Mouse (Mus musculus) MEL (cell line): ENCODE data around the gene Plk4. TPM values are rescaled to one million over a fixed set of nuclear protein-coding genes. Genes with fewer than 3 reads are reported as not detected.
"Not testable (repeated sequence)": the region's sequence is repeated elsewhere in the genome, so short reads cannot be mapped to it uniquely, and the experiment has no call there.

Experiments
- DNase-seq: peaks from one replicate; pipeline ENCODE4 v3.0.0; 2011; ENCODE audit warnings: low read depth, low spot score
- H3K27ac ChIP-seq: 2 replicates; pipeline ENCODE4 v1.5.1; 2012; ENCODE audit warnings: low read depth, mild to moderate bottlenecking, control low read depth, low read length, moderate library complexity; ENCODE audit not compliant: control insufficient read depth
- H3K27me3 ChIP-seq, 2 experiments: fragments of 150-350 bp in 1 of 2; sonication (generic) in 1 of 2; 2 replicates each; pipeline ENCODE4 v1.6.1; 2012; ENCODE audit warnings: low read length in 2 of 2, mild to moderate bottlenecking in 2 of 2, improper control_type of control experiment in 1 of 2, moderate library complexity in 1 of 2; ENCODE audit not compliant: insufficient read depth in 2 of 2, control insufficient read depth in 1 of 2
- H3K36me3 ChIP-seq, 2 experiments: 2 replicates each; pipeline ENCODE4 v1.6.1; 2012 to 2014; ENCODE audit warnings: low read length in 2 of 2, improper control_type of control experiment in 1 of 2, inconsistent platforms in 1 of 2, mild to moderate bottlenecking in 1 of 2; ENCODE audit not compliant: insufficient read depth in 2 of 2, control insufficient read depth in 1 of 2
- H3K4me1 ChIP-seq, 2 experiments: fragments of 150-350 bp in 1 of 2; sonication (generic) in 1 of 2; 2 replicates each; pipeline ENCODE4 v1.6.1; 2012; ENCODE audit warnings: low read length in 2 of 2, improper control_type of control experiment in 1 of 2, mild to moderate bottlenecking in 1 of 2; ENCODE audit not compliant: insufficient read depth in 2 of 2, control insufficient read depth in 1 of 2
- H3K4me3 ChIP-seq, 2 experiments: fragments of 150-350 bp in 1 of 2; sonication (generic) in 1 of 2; 2 replicates each; pipeline ENCODE4 v1.5.1; 2012; ENCODE audit warnings: low read depth in 2 of 2, low read length in 2 of 2, mild to moderate bottlenecking in 2 of 2, moderate library complexity in 2 of 2, control low read depth in 1 of 2, improper control_type of control experiment in 1 of 2; ENCODE audit not compliant: control insufficient read depth in 1 of 2, insufficient read depth in 1 of 2
- H3K79me2 ChIP-seq: 2 replicates; pipeline ENCODE4 v1.6.1; 2012; ENCODE audit warnings: mild to moderate bottlenecking, low read length, moderate library complexity; ENCODE audit not compliant: control insufficient read depth, poor library complexity, insufficient read depth
- H3K9ac ChIP-seq: 2 replicates; pipeline ENCODE4 v1.6.1; 2012; ENCODE audit warnings: low read depth, mild to moderate bottlenecking, control low read depth, low read length, moderate library complexity; ENCODE audit not compliant: control insufficient read depth, poor library complexity, severe bottlenecking
- H3K9me3 ChIP-seq: fragments of 150-350 bp; sonication (generic); replicated peaks from 2 replicates; pipeline ENCODE4 v1.6.1; 2012; ENCODE audit warnings: mild to moderate bottlenecking, low read length, improper control_type of control experiment, moderate library complexity; ENCODE audit not compliant: insufficient read depth
- CTCF ChIP-seq, 3 experiments: IDR thresholded peaks in 2 of 3; conservative IDR thresholded peaks in 1 of 3; 2 replicates each; pipeline ENCODE4 v1.5.1; 2011 to 2012; ENCODE audit warnings: low read length in 3 of 3, low read depth in 2 of 3, mild to moderate bottlenecking in 2 of 3, improper control_type of control experiment in 1 of 3, inconsistent platforms in 1 of 3, mixed read lengths in 1 of 3, moderate library complexity in 1 of 3; ENCODE audit not compliant: control insufficient read depth in 1 of 3, insufficient read depth in 1 of 3, poor library complexity in 1 of 3, severe bottlenecking in 1 of 3
- ETS1 ChIP-seq: IDR thresholded peaks from 2 replicates; pipeline ENCODE4 v1.6.1; 2012; ENCODE audit warnings: low read depth, mild to moderate bottlenecking, inconsistent platforms, low read length, improper control_type of control experiment, moderate library complexity
- RAD21 ChIP-seq: IDR thresholded peaks from 2 replicates; pipeline ENCODE4 v1.6.1; 2011; ENCODE audit warnings: mild to moderate bottlenecking, low read depth, low read length, improper control_type of control experiment
- polyA plus RNA-seq, 2 experiments: library from polyadenylated mRNA; stranded (reverse) in 1 of 2; unstranded in 1 of 2; fragments of >175 nt in 1 of 2; fragments of >200 nt in 1 of 2; gene quantifications; 2 replicates each; pipeline versions ENCODE4 v1.2.1 to v1.2.4; 2012; ENCODE audit warnings: low replicate concordance in 2 of 2, low read depth in 1 of 2; ENCODE audit not compliant: insufficient read length in 2 of 2, insufficient read depth in 1 of 2, missing spikeins in 1 of 2
- total RNA-seq: library from RNA; depleted of rRNA; stranded (reverse); fragments of 300-350 nt; gene quantifications from 2 replicates; pipeline ENCODE4 v1.2.3, GENCODE M21; 2012; rRNA removed

Plk4 gene
- total and polyA plus RNA-seq, 3 experiments: 57.6 to 381 (median 60.3) TPM

- not testable (repeated sequence) for H3K4me1 ChIP-seq, H3K9me3 ChIP-seq, H3K79me2 ChIP-seq, H3K36me3 ChIP-seq, DNase-seq, H3K27me3 ChIP-seq
- H3K9ac ChIP-seq: peak within 1 kb of the TSS; percentile 86
- H3K4me3 ChIP-seq: peak within 1 kb of the TSS; percentile 81 to 91
- H3K27ac ChIP-seq: peak within 1 kb of the TSS; percentile 71
Observed at GRCm38 (mm10) chr3:40846957-40847017, 47.0 kb downstream of the Plk4 start, which contains the start of gene Abhd18. Abhd18 (plus strand) TSS chr3:40846970.

GRCm38 (mm10) chr3:40847018-40847417, 47.2 kb downstream of the Plk4 start:
- Histone ChIP-seq H3K4me3 (peak overlapping the region; percentile 81 to 85), H3K9ac (peak overlapping the region; percentile 64)
- not testable (repeated sequence) for H3K36me3 ChIP-seq, H3K4me1 ChIP-seq, H3K27ac ChIP-seq, H3K9me3 ChIP-seq, H3K79me2 ChIP-seq
- peak; percentile 68 for DNase-seq
- TF ChIP-seq CTCF (IDR thresholded peaks at IDR 0.05 in 2 of 3, conservative IDR thresholded peaks at IDR 0.05 in 1 of 3; ENCODE audit: control insufficient read depth in 1 of 3, insufficient read depth in 1 of 3, low read depth in 2 of 3, low read length in 3 of 3, poor library complexity in 1 of 3, severe bottlenecking in 1 of 3) (peak in 2 of 3 experiments; percentile 31 to 61; a peak in 4 of 6 replicates), RAD21 (peak; percentile 1; the same call in 1 of the 2 replicates)
- TF ChIP-seq, all 39 proteins: peak for 2; not testable (repeated sequence) for 37
- H3K27me3 ChIP-seq: not testable (repeated sequence)

GRCm38 (mm10) chr3:40847936-40848335, 48.1 kb downstream of the Plk4 start:
- H3K4me1 ChIP-seq, H3K36me3 ChIP-seq, H3K4me3 ChIP-seq, H3K27me3 ChIP-seq, H3K27ac ChIP-seq, DNase-seq, H3K9me3 ChIP-seq, H3K9ac ChIP-seq, H3K79me2 ChIP-seq: not testable (repeated sequence)

- peak; percentile 59 for TF ChIP-seq ETS1
- not testable (repeated sequence) for H3K79me2 ChIP-seq, H3K27ac ChIP-seq, H3K4me1 ChIP-seq, H3K36me3 ChIP-seq, H3K27me3 ChIP-seq, DNase-seq, H3K9ac ChIP-seq, H3K9me3 ChIP-seq, H3K4me3 ChIP-seq
Observed at GRCm38 (mm10) chr3:40853123-40853738, 53.4 kb downstream of the Plk4 start.

Other genes starting within 250 kb of the Plk4 start
- gene Slc25a31, start 91.2 kb upstream of the Plk4 start, total RNA-seq: not detected in 2 replicates
- gene Slc25a31, start 91.2 kb upstream of the Plk4 start, polyA plus RNA-seq: not detected
- 35.7 and 37.4 TPM in 2 replicates for gene Hspa4l, start 55.5 kb upstream of the Plk4 start, total RNA-seq
- 10 to 100 TPM; 19.2 to 37.2 TPM for gene Hspa4l, start 55.5 kb upstream of the Plk4 start, polyA plus RNA-seq
- 3.2 and 4.0 TPM in 2 replicates for gene Mfsd8, start 46.9 kb downstream of the Plk4 start, total RNA-seq
- gene Mfsd8, start 46.9 kb downstream of the Plk4 start, polyA plus RNA-seq: 1 to 10 TPM in 1 of 2 experiments, not detected in 1; 6.4 TPM
- gene Abhd18, start 47.0 kb downstream of the Plk4 start, total RNA-seq: 1.3 and 2.9 TPM in 2 replicates
- 1 to 10 TPM in 1 of 2 experiments, not detected in 1; 3.6 TPM for gene Abhd18, start 47.0 kb downstream of the Plk4 start, polyA plus RNA-seq
- gene 1700034I23Rik, start 102.5 kb downstream of the Plk4 start, total RNA-seq: not detected in 2 replicates
- gene 1700034I23Rik, start 102.5 kb downstream of the Plk4 start, polyA plus RNA-seq: not detected
- 30.1 and 30.4 TPM in 2 replicates for gene Larp1b, start 149.8 kb downstream of the Plk4 start, total RNA-seq
- 10 to 100 TPM in 1 of 2 experiments, not detected in 1; 33.3 TPM for gene Larp1b, start 149.8 kb downstream of the Plk4 start, polyA plus RNA-seq